Mouse (Mus musculus) retina, postnatal 1 day (tissue): ENCODE measurements around the gene Scaf11.

Source experiments
- DNase-seq: peaks from one replicate; pipeline ENCODE4 v3.0.0-alpha.2; 2012

Scaf11 gene

DNA sequence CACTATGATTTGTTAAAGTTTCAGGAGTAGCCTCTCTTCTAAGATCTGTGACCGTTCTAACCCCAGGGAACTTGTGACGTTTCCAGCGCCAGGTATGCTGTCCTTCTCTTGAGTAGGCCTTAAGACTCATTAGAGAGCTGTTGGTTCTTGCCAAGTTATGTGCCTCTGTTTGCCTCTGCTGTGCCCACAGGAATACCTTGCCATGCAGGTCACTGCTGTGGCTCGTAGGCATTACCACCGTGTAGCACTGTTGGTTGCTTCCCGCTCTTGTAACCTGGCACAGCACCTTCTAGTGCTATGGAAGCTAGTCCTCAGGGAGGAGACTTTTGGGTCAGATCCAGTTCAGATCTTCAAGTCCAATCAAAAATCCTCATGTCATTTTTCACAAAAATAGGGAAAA, 65.6 kb downstream of the Scaf11 start:
- no peak for DNase-seq

DNA sequence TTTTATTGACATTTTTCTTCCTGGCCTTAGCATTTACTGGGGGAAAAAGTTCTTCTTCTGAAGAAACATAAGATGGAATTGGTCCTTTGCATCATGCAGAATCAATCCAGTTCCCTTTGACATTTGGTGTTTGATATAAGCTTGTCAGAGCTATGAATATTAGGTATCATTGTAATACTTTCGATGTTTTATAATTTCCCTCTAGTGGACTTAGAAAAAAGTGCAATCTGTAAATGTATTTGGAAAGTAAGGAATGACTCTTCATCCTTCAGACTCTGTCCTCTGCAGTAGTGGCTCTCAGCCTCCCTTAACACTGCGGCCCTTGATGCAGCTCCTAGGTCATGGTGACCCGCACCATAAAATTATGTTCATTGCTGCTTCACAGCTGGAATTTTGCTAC, 67.8 kb downstream of the Scaf11 start:
- DNase-seq, result no peak

DNA sequence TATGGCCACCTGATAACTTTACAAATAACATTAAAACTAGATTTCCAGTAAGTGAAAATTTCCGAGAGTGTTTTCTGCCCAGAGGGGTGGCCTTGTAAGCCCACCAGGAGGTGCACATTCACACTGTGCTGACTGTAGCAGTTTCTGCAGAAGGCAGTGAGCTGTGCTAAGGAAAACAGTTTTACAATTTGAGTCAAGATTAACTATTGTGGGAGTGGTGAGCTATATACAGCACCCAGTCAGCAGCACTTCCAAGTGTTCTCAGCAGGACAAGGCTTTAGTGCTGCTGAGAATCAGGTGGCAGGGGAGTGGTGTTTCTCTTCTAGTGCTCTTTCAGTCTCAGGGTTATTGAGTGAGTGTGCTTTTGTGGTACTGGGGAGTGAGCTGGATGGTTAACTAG, 72.1 kb downstream of the Scaf11 start:
- DNase-seq, result no peak

DNA sequence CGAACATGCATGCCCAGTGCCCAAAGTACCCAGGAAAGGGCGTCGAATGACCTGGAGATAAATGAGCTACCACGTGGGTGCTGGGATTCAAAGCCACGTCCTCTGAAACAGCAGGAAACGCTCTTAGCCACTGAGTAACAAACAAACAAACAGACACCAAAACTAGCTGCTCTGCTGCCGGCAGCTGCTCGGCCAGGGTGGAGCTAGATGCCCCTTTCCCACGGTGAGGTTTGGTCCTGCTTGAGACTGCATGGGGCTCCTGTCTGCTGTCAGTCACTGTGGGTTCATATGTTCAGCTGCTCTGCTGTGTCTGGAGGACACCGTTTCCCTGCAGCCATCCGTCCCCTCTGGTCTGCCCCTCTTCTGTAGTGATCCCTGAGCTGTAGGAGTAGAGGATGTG, 78.4 kb downstream of the Scaf11 start:
- no peak for DNase-seq

DNA sequence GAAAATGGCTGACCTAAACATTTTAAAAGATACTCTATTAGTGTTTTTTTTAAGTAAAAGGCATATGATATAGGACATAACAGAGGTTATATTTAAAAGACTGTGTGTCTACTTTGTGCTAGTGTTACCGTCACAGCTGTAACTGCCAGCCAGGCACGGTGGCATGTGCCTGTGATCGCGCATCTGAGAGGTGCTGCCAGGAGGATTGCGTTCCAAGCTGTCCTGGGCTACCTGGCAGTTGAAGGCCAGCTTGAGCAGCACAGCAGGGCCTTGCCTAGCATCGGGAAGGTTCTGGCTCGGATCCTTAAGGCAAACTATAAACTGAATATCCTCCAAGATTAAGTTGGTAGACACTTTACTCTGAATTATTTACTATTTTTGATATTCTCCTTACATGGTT, 82.9 kb downstream of the Scaf11 start:
- DNase-seq, result no peak

DNA sequence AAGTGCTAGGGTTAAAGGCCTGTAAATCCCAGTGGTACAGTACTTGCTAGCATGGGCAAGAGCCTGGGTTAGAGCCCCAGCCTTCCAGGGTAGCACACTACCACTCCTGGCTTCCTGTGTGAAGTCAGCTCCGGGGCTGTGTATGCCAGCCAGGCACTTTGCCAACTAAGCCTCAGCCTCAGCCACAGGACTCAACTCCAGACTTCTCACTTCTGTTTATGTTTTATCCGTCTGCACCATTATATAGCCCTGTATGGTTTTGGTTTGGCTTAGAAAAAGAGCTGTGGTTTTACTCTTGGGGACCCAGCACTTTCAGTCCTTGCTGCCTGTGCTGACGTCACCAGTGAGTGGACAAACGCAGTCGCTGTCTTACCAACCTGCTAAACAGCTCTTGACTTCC, 83.4 kb downstream of the Scaf11 start:
- no peak for DNase-seq

DNA sequence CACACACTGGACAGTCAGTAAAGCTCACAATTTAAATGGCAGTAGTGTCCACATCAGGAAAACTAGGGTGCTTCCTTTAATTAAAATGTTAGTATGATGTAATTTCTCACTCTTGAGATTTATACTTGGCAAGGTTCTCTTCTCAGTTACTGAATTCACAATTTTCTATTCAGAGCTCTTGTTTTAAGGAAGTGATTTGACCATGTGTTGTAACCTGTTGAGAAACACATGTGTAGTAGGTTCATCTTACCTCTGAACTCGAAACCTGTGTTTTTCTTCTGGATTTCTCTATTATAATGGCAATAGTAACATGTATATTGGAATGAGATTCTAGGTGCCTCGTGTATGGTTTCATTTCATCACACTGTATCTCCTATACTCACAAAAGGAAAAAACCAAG, 84.4 kb downstream of the Scaf11 start:
- no peak for DNase-seq

DNA sequence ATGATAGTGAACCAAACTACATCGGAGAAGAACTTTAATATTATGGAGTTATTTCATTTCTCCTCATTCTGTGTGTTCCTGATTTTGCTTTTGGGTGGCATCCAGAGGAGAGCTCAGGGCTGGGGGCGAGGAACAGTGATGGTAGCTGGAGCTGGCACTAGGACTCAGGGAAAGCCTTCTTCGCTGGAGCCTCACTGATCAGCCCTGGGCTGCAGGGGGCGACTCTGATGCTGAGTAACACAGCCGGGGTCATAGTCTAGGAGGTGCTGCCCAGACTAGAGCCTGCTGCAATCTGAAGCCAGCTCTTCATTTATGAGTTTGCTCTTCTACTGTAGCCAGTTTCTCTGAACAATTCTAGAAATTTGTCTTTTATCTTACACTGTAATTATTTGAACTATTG, 87.5 kb downstream of the Scaf11 start:
- DNase-seq, result no peak

DNA sequence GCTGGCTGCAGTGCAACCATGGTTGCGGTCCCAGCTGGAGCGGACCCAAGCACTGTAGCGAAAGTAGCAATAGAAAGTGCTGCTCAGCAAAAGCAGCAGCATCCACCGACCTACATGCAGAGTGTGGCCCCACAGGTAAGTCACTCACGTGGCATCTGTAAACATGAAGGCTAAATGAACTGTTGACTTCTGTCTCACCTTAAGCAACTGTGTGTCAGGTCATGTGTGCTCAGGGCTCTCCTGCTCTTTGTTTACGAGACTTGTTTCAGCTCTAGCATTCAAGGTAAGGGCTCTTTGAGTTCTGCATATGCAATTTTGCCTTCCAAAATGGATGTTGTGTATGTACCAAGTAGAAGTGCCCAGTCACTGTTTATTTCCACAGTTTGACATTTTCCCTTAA, 88.0 kb downstream of the Scaf11 start:
- no peak for DNase-seq

DNA sequence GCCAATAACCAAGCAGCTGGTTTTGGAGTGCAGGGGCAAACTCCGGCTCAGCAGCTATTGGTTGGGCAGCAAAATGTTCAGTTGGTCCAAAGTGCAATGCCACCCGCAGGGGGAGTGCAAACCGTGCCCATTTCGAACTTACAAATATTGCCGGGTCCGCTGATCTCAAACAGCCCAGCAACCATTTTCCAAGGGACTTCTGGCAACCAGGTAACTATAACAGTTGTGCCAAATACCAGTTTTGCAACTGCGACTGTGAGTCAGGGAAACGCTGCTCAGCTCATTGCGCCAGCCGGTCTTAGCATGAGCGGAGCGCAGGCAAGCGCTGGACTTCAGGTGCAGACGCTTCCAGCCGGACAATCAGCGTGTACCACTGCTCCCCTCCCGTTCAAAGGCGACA, 89.3 kb downstream of the Scaf11 start:
- DNase-seq, result no peak

DNA sequence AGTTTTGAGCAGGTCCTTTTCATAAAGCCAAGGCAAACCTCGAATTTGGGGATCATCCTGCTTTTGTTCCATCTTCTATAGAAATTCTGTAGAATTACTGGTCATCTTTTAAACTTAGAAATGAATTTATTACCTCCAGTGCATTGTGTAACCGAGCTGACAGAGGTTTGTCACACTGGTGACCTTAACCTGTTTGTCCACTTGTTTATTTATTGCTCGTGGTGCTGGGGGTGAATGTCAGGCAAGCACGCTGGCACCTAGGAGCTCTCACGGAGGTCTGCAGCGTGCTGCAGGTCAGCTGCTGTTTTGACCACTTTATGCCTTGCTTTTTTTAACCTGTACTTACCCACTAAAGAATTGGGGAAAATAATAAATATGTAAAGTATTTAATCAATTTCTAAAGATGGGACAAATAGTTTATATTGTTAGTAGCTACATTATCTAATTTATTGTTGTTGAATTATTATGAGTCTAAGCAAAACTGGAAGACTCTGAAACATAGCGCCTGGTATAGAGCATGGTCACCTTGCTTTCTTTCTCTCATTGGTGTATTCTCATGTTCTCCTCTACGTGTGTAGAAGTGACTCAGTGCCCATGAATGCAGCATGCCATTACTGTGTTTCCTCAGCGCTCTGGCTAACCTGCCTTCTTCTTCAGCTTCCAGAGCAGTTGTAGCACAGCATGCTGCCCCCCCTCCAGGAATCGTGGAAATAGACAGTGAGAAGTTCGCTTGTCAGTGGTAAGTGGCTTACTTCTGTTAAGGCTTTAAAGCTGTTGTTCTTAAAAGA, 94.3 kb downstream of the Scaf11 start:
- DNase-seq, result no peak

DNA sequence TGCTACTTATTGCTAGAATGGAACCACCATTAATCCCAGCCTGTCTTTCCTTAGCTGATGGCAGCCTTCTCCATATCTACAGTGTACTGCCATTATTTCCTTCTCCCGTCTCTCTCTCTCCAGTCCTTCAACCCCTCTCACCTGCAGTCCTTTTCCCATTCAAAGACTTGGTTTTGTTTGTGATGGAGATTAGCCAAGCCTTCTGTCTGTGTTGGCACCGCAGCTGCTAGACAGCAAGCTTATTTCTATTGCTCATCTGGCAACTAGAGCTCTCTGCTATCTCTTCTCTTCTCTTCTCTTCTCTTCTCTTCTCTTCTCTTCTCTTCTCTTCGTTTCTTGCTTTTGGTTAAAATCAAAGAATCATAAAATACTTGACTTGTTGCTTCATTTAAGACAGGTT, 95.3 kb downstream of the Scaf11 start:
- DNase-seq, result no peak
